Mouse (Mus musculus): Measurements from ENCODE around the gene Ano10. TPM values are rescaled to one million over a fixed set of nuclear protein-coding genes. Genes with fewer than 3 reads are reported as not detected.
A peak's percentile ranks its signal among the peaks of the same experiment; 100 is the strongest.

The Ano10 gene
- polyA plus RNA-seq, 1 experiment: 19.6 TPM

DNA sequence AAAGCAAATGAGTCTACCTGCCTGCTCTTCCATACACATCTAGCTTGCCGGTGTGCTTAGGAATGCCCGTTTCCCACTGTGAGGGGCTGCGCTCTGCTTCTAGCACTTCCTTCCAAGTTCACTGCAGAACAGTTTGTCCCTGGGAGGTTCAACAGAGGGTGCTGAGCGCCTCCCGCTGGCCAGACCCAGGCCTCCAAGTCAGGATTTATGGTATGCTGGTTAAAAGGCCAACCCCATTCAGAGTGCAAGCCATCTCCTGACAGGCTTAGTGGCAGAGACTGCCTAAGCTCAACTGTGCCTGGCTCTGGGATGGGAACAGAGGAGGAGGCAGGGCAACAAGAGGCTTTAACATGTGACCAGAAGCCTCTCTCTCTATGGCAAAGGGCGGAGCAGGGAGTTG lies 95.0 kb downstream of the Ano10 start:
- peak; percentile 71 for TF ChIP-seq CTCF (IDR thresholded peaks at IDR 0.05; ENCODE audit: low read depth, low read length)
- TF ChIP-seq POLR2A (IDR thresholded peaks at IDR 0.05; ENCODE audit: insufficient read depth, low read length): no peak
- TF ChIP-seq EP300 (IDR thresholded peaks at IDR 0.05; ENCODE audit: insufficient read depth, low read depth, low read length): no peak

GRCm38 (mm10) chr9:122198621-122199020 lies 95.6 kb downstream of the Ano10 start:
- Histone ChIP-seq H3K27me3 (ENCODE audit: control insufficient read depth, insufficient read depth, low read length, poor library complexity, severe bottlenecking) (no peaks in the 10 kb centered on the region; the same call in 1 of the 2 replicates), H3K4me3 (ENCODE audit: low read depth, low read length) (no peak overlapping the region), H3K4me1 (ENCODE audit: control insufficient read depth, insufficient read depth, low read length) (no peaks in the 10 kb centered on the region), H3K9me3 (replicated peaks; ENCODE audit: control insufficient read depth, insufficient read depth, low read length, poor library complexity, severe bottlenecking) (no peaks in the 10 kb centered on the region), H3K36me3 (ENCODE audit: control insufficient read depth, insufficient read depth, low read length, poor library complexity, severe bottlenecking) (no peaks in the 10 kb centered on the region), H3K9ac (ENCODE audit: low read depth, poor library complexity, severe bottlenecking) (no peak overlapping the region), H3K27ac (ENCODE audit: insufficient read depth, low read length) (no peak overlapping the region)
- TF ChIP-seq EP300 (IDR thresholded peaks at IDR 0.05; ENCODE audit: insufficient read depth, low read depth, low read length): no peak
- TF ChIP-seq CTCF (IDR thresholded peaks at IDR 0.05; ENCODE audit: low read depth, low read length): no peak
- TF ChIP-seq POLR2A (IDR thresholded peaks at IDR 0.05; ENCODE audit: insufficient read depth, low read length): no peak

More for the DNA sequence above, 95.0 kb downstream of the Ano10 start:
- no peaks in the 10 kb centered on the region for H3K9me3 ChIP-seq (replicated peaks; ENCODE audit: control insufficient read depth, insufficient read depth, low read length, poor library complexity, severe bottlenecking)
- no peaks in the 10 kb centered on the region for H3K4me1 ChIP-seq (ENCODE audit: control insufficient read depth, insufficient read depth, low read length)
- H3K9ac ChIP-seq (ENCODE audit: low read depth, poor library complexity, severe bottlenecking): no peak overlapping the region
- H3K27me3 ChIP-seq (ENCODE audit: control insufficient read depth, insufficient read depth, low read length, poor library complexity, severe bottlenecking): no peaks in the 10 kb centered on the region
- no peak overlapping the region for H3K27ac ChIP-seq (ENCODE audit: insufficient read depth, low read length)
- no peaks in the 10 kb centered on the region for H3K36me3 ChIP-seq (ENCODE audit: control insufficient read depth, insufficient read depth, low read length, poor library complexity, severe bottlenecking)
- H3K4me3 ChIP-seq (ENCODE audit: low read depth, low read length): no peak overlapping the region

GRCm38 (mm10) chr9:122197021-122197420 lies 97.2 kb downstream of the Ano10 start:
- H3K27me3 ChIP-seq (ENCODE audit: control insufficient read depth, insufficient read depth, low read length, poor library complexity, severe bottlenecking): no peaks in the 10 kb centered on the region; the same call in 1 of the 2 replicates
- H3K27ac ChIP-seq (ENCODE audit: insufficient read depth, low read length): no peak overlapping the region
- H3K4me1 ChIP-seq (ENCODE audit: control insufficient read depth, insufficient read depth, low read length): no peaks in the 10 kb centered on the region
- no peaks in the 10 kb centered on the region for H3K36me3 ChIP-seq (ENCODE audit: control insufficient read depth, insufficient read depth, low read length, poor library complexity, severe bottlenecking)
- H3K9ac ChIP-seq (ENCODE audit: low read depth, poor library complexity, severe bottlenecking): no peak overlapping the region
- TF ChIP-seq POLR2A (IDR thresholded peaks at IDR 0.05; ENCODE audit: insufficient read depth, low read length): no peak
- no peak for TF ChIP-seq EP300 (IDR thresholded peaks at IDR 0.05; ENCODE audit: insufficient read depth, low read depth, low read length)
- no peak for TF ChIP-seq CTCF (IDR thresholded peaks at IDR 0.05; ENCODE audit: low read depth, low read length)
- no peak overlapping the region for H3K4me3 ChIP-seq (ENCODE audit: low read depth, low read length)
- H3K9me3 ChIP-seq (replicated peaks; ENCODE audit: control insufficient read depth, insufficient read depth, low read length, poor library complexity, severe bottlenecking): no peaks in the 10 kb centered on the region

GRCm38 (mm10) chr9:122195042-122195682 lies 99.1 kb downstream of the Ano10 start:
- Histone ChIP-seq H3K9me3 (replicated peaks; ENCODE audit: control insufficient read depth, insufficient read depth, low read length, poor library complexity, severe bottlenecking) (no peaks in the 10 kb centered on the region), H3K36me3 (ENCODE audit: control insufficient read depth, insufficient read depth, low read length, poor library complexity, severe bottlenecking) (no peaks in the 10 kb centered on the region), H3K27ac (ENCODE audit: insufficient read depth, low read length) (no peak overlapping the region), H3K27me3 (ENCODE audit: control insufficient read depth, insufficient read depth, low read length, poor library complexity, severe bottlenecking) (no peaks in the 10 kb centered on the region; the same call in 1 of the 2 replicates), H3K4me3 (ENCODE audit: low read depth, low read length) (no peak overlapping the region), H3K9ac (ENCODE audit: low read depth, poor library complexity, severe bottlenecking) (no peak overlapping the region), H3K4me1 (ENCODE audit: control insufficient read depth, insufficient read depth, low read length) (no peaks in the 10 kb centered on the region)
- TF ChIP-seq CTCF (IDR thresholded peaks at IDR 0.05; ENCODE audit: low read depth, low read length) (no peak), EP300 (IDR thresholded peaks at IDR 0.05; ENCODE audit: insufficient read depth, low read depth, low read length) (no peak), POLR2A (IDR thresholded peaks at IDR 0.05; ENCODE audit: insufficient read depth, low read length) (no peak)

DNA sequence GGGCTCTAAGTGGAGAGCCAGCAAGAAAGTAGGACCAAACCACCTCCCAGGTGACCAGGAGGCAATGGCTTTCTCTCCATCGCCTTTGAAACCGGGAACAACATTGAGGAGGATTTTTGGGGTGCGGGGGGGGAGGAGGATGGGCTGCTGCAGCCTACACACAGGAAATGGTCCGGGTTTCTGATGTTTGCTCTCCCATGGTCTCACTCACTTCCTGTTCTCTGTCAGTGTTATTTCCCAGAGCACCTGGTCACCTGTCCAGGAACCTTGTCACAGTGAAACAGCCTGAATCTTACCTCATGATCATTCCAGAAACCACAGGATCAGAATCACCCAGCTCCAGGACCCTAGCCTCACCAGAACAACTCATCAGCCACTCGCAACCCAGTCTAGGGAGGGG lies 100.4 kb downstream of the Ano10 start:
- no peak overlapping the region for H3K9ac ChIP-seq (ENCODE audit: low read depth, poor library complexity, severe bottlenecking)
- no peak overlapping the region for H3K4me3 ChIP-seq (ENCODE audit: low read depth, low read length)
- H3K27ac ChIP-seq (ENCODE audit: insufficient read depth, low read length): no peak overlapping the region
- no peaks in the 10 kb centered on the region for H3K9me3 ChIP-seq (replicated peaks; ENCODE audit: control insufficient read depth, insufficient read depth, low read length, poor library complexity, severe bottlenecking)
- H3K4me1 ChIP-seq (ENCODE audit: control insufficient read depth, insufficient read depth, low read length): no peaks in the 10 kb centered on the region
- TF ChIP-seq EP300 (IDR thresholded peaks at IDR 0.05; ENCODE audit: insufficient read depth, low read depth, low read length) (no peak), POLR2A (IDR thresholded peaks at IDR 0.05; ENCODE audit: insufficient read depth, low read length) (no peak), CTCF (IDR thresholded peaks at IDR 0.05; ENCODE audit: low read depth, low read length) (no peak)
- H3K36me3 ChIP-seq (ENCODE audit: control insufficient read depth, insufficient read depth, low read length, poor library complexity, severe bottlenecking): no peaks in the 10 kb centered on the region
- no peaks in the 10 kb centered on the region; the same call in 1 of the 2 replicates for H3K27me3 ChIP-seq (ENCODE audit: control insufficient read depth, insufficient read depth, low read length, poor library complexity, severe bottlenecking)

- H3K9me3 ChIP-seq (replicated peaks; ENCODE audit: control insufficient read depth, insufficient read depth, low read length, poor library complexity, severe bottlenecking): no peaks in the 10 kb centered on the region
- H3K4me3 ChIP-seq (ENCODE audit: low read depth, low read length): no peak overlapping the region
- no peaks in the 10 kb centered on the region for H3K36me3 ChIP-seq (ENCODE audit: control insufficient read depth, insufficient read depth, low read length, poor library complexity, severe bottlenecking)
- H3K27me3 ChIP-seq (ENCODE audit: control insufficient read depth, insufficient read depth, low read length, poor library complexity, severe bottlenecking): no peaks in the 10 kb centered on the region; the same call in 1 of the 2 replicates
- no peak overlapping the region for H3K9ac ChIP-seq (ENCODE audit: low read depth, poor library complexity, severe bottlenecking)
- no peaks in the 10 kb centered on the region for H3K4me1 ChIP-seq (ENCODE audit: control insufficient read depth, insufficient read depth, low read length)
- no peak overlapping the region for H3K27ac ChIP-seq (ENCODE audit: insufficient read depth, low read length)
- TF ChIP-seq POLR2A (IDR thresholded peaks at IDR 0.05; ENCODE audit: insufficient read depth, low read length): no peak
- no peak for TF ChIP-seq EP300 (IDR thresholded peaks at IDR 0.05; ENCODE audit: insufficient read depth, low read depth, low read length)
- no peak for TF ChIP-seq CTCF (IDR thresholded peaks at IDR 0.05; ENCODE audit: low read depth, low read length)
These were observed 100.9 kb downstream of the Ano10 start for GRCm38 (mm10) chr9:122193361-122193760.
